7 mouse cellular contexts compared by ENCODE assay signal in the genomic region with DNA sequence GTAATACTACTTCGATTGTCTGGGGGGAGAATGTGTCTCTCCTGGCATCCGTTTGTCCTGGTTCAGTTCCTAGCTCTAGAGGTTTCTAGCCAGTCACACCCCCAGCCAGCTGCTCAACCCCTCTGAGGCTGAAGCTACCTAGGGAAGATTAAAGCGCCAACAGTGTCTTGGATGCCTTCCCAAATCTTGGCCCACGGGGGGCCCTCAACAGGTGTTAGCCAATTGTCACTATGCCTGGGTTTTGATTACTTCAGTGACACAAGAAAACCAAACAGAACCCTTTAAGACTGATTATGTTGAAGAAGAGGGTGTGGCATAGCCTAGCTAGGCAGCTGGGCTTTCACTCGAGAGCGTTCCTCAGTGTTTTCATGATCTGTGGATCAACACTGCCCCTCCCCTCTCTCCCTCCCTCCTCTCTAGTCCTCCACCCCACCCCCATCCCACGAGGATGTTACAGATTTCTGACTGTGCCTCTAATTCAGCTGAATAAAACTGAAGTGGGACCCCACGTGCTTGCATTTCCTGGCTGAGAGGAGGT. TPM values are rescaled to one million over a fixed set of nuclear protein-coding genes. Genes with fewer than 3 reads are reported as not detected.
DNase-seq lines count a peak whose midpoint lies in the region; ATAC-seq lines count a peak whose summit lies in the region.

No protein-coding gene starts in this region.

- peaks cover 64% of the 10 kb centered on the region for H3K27me3 ChIP-seq in embryonic facial prominence, embryonic 10.5 days (replicated peaks; ENCODE audit: low read depth, poor library complexity, severe bottlenecking)
- peaks cover 53% of the 10 kb centered on the region for H3K27me3 ChIP-seq in hindbrain, embryonic 10.5 days (ENCODE audit: insufficient read depth, poor library complexity, severe bottlenecking)
- H3K27me3 ChIP-seq in liver, embryonic 13.5 days, result peaks cover 44% of the 10 kb centered on the region

- ATAC-seq in liver, embryonic 13.5 days (ENCODE audit: low read depth), result no peak
- 0 out of 2 replicates have a peak, but pooled peaks have one; percentile 1 for ATAC-seq in monocyte, adult 5-6 weeks (replicated peaks; ENCODE audit: insufficient number of reproducible peaks, low FRiP score, low TSS enrichment, poor library complexity, severe bottlenecking)

- H3K9ac ChIP-seq in liver, embryonic 13.5 days, result peak overlapping the region; percentile 41; the same call in 1 of the 2 replicates

- peak; percentile 13 to 39 for DNase-seq in urinary bladder, adult 18-20 months (ENCODE audit: low spot score in 2 of 2)
- DNase-seq in urinary bladder, postnatal 10 days (ENCODE audit: low spot score), result no peak
- no peak for DNase-seq in embryonic facial prominence, embryonic 10.5 days (ENCODE audit: low spot score)
- no peak for DNase-seq in hindbrain, embryonic 10.5 days (ENCODE audit: low spot score)
- no peak for DNase-seq in liver, embryonic 13.5 days
- DNase-seq in thymus, postnatal 10 days (ENCODE audit: low spot score in 2 of 2), result peak; percentile 44 to 48

- H3K4me2 ChIP-seq in liver, embryonic 13.5 days, result peak overlapping the region; percentile 64

- no peaks in the 10 kb centered on the region for H3K36me3 ChIP-seq in embryonic facial prominence, embryonic 10.5 days (replicated peaks)
- H3K36me3 ChIP-seq in hindbrain, embryonic 10.5 days, result no peaks in the 10 kb centered on the region
- no peaks in the 10 kb centered on the region for H3K36me3 ChIP-seq in liver, embryonic 13.5 days

- H3K4me1 ChIP-seq in embryonic facial prominence, embryonic 10.5 days, result peaks cover 34% of the 10 kb centered on the region
- peaks cover 32% of the 10 kb centered on the region for H3K4me1 ChIP-seq in hindbrain, embryonic 10.5 days (replicated peaks)
- H3K4me1 ChIP-seq in liver, embryonic 13.5 days (replicated peaks), result peaks cover 22% of the 10 kb centered on the region

- H3K27ac ChIP-seq in embryonic facial prominence, embryonic 10.5 days (replicated peaks), result peak overlapping the region; percentile 83
- H3K27ac ChIP-seq in hindbrain, embryonic 10.5 days, result peak overlapping the region; percentile 88
- H3K27ac ChIP-seq in liver, embryonic 13.5 days, result no peak overlapping the region

- WGBS in embryonic facial prominence, embryonic 10.5 days, result 3% methylated on average over 8 of the region's 8 CpGs
- WGBS in hindbrain, embryonic 10.5 days, result 3% methylated on average over 8 of the region's 8 CpGs
- WGBS in liver, embryonic 13.5 days (ENCODE audit: insufficient replicate concordance), result 3% methylated on average over 8 of the region's 8 CpGs

- peak overlapping the region; percentile 59 for H3K4me3 ChIP-seq in embryonic facial prominence, embryonic 10.5 days
- H3K4me3 ChIP-seq in hindbrain, embryonic 10.5 days, result peak overlapping the region; percentile 56
- H3K4me3 ChIP-seq in liver, embryonic 13.5 days (replicated peaks), result peak overlapping the region; percentile 46

- H3K9me3 ChIP-seq in embryonic facial prominence, embryonic 10.5 days, result no peaks in the 10 kb centered on the region
- H3K9me3 ChIP-seq in hindbrain, embryonic 10.5 days, result no peaks in the 10 kb centered on the region
- H3K9me3 ChIP-seq in liver, embryonic 13.5 days (replicated peaks), result no peaks in the 10 kb centered on the region

RNA-seq across cellular contexts. Expression of a gene that starts 40.1 kb away (rescaled TPM):
- polyA plus RNA-seq in embryonic facial prominence, embryonic 10.5 days (2016; fragmentation: Nextera tagmentation; extraction: Ambion mirVana), result 264 and 272 TPM in 2 replicates
- polyA plus RNA-seq in hindbrain, embryonic 10.5 days (2016; fragmentation: Nextera tagmentation; extraction: Ambion mirVana), result 269 and 272 TPM in 2 replicates
- polyA plus RNA-seq in liver, embryonic 13.5 days (2015; fragmentation: Nextera tagmentation; extraction: Ambion mirVana), result 91.3 and 91.7 TPM in 2 replicates
- 49.1 to 62.7 TPM (median 62.4 TPM) in 3 replicates for total RNA-seq in monocyte, adult 5-6 weeks (2017)

Comparison
In these comparisons a context has a peak if more than half of its experiments do, and no peak if none do; other contexts are left out.
1. DNase-seq: peak in urinary bladder, adult 18-20 months (2 of 2) and thymus, postnatal 10 days (2 of 2); none in urinary bladder, postnatal 10 days (single experiment), embryonic facial prominence, embryonic 10.5 days (single experiment), hindbrain, embryonic 10.5 days (single experiment) and liver, embryonic 13.5 days (single experiment).
2. Peak in every context shown above with its lines, with median percentiles within 50 percentile points of each other: H3K4me3 ChIP-seq.